Mouse (Mus musculus) midbrain, embryonic 11.5 days (tissue): ENCODE data around the gene Tmem11. TPM values are rescaled to one million over a fixed set of nuclear protein-coding genes. Genes with fewer than 3 reads are reported as not detected.

ENCODE experiments used
- ATAC-seq: fragments of 200-750 bp; cut with Nextera tagmentation; 2 replicates; pipeline ENCODE4 v1.8.0; 2017; ENCODE audit warnings: moderate TSS enrichment, moderate library complexity; ENCODE audit not compliant: low FRiP score
- DNase-seq: peaks from one replicate; pipeline ENCODE4 v3.0.0; 2015; ENCODE audit warnings: low spot score; ENCODE audit errors: missing footprints
- H3K27ac ChIP-seq: fragments of 300-500 bp; sonication (generic); 2 replicates; pipeline ENCODE4 v1.5.1; 2014; ENCODE audit warnings: low read depth, low read length
- H3K27me3 ChIP-seq: fragments of 300-500 bp; sonication (generic); 2 replicates; pipeline ENCODE4 v1.6.1; 2014; ENCODE audit warnings: mild to moderate bottlenecking, low read length, moderate library complexity, mixed read lengths; ENCODE audit not compliant: control insufficient read depth, insufficient read depth
- H3K36me3 ChIP-seq: fragments of 300-500 bp; sonication (generic); 2 replicates; pipeline ENCODE4 v1.6.1; 2014; ENCODE audit warnings: mild to moderate bottlenecking, low read length, moderate library complexity, mixed read lengths; ENCODE audit not compliant: control insufficient read depth, insufficient read depth
- H3K4me1 ChIP-seq: fragments of 300-500 bp; sonication (generic); 2 replicates; pipeline ENCODE4 v1.6.1; 2014; ENCODE audit warnings: low read length; ENCODE audit not compliant: control insufficient read depth, insufficient read depth
- H3K4me2 ChIP-seq: fragments of 300-500 bp; sonication (generic); 2 replicates; pipeline ENCODE4 v1.6.1; 2014; ENCODE audit warnings: mild to moderate bottlenecking, moderate library complexity
- H3K4me3 ChIP-seq: fragments of 300-500 bp; sonication (generic); 2 replicates; pipeline ENCODE4 v1.5.1; 2014; ENCODE audit warnings: low read depth, low read length
- H3K9ac ChIP-seq: fragments of 300-500 bp; sonication (generic); 2 replicates; pipeline ENCODE4 v1.6.1; 2014; ENCODE audit warnings: low read length
- H3K9me3 ChIP-seq: fragments of 300-500 bp; sonication (generic); 2 replicates; pipeline ENCODE4 v1.6.1; 2016; ENCODE audit warnings: low read length; ENCODE audit not compliant: control insufficient read depth
- WGBS: fragments of 180-500 bp; shearing (Covaris S2); extraction: QIAGEN DNeasy Blood & Tissue Kit; methylation state at CpG from one replicate; pipeline ENCODE4 v1.1.7; 2014; 5-methylcytosine and 5-hydroxymethylcytosine counted together
- polyA plus RNA-seq: library from polyadenylated mRNA; unstranded; fragments of >200 nt; fragmentation: Nextera tagmentation; extraction: Ambion mirVana; gene quantifications from 2 replicates; pipeline ENCODE4 v1.2.1, GENCODE M21; 2014

The Tmem11 gene
- polyA plus RNA-seq, 1 experiment from 2014 or later, result 67.2 TPM

DNA sequence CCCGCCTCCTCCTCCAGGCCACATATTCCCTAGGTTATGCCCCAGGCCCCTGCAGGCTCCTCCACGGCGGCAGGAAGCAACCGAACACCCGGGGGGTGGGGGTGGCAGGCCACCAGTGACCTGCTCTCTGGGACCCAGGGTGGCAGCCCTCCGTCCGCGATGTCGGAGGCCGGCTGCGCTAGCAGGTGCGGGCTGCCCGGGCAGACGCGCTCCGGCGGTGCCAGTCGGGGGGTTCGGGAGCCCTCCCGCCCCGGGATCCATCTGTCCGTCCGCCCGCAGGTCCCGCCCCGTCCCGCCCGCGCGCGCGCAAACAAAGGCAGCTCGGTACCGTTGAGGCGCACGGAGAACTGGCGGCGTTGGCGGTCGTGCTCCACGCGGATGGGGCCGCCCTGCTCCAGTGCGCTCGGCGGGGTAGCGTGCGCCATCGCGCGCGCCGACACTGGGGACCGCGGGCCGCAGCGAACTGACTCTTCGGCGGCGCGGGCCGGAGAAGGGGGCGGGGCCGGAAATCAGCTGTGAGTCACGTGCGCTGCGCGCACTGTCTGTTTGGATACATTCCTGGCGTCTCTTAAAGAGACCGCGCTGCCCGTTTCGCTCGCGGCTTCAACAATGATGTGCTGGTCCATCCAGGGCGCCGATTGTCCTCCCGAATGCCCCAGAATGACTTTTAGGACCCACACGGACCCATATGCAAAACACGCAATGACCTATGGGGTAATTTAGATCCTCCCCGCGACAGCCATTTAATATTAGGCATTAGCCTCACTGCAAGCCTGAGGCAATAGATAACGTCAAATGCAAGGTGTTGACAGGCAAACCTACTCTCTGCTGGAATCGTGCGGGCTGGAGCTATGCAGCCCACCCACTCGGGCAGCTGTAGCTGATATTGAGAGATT is 34.5 kb upstream of the Tmem11 start:
- Histone ChIP-seq H3K36me3 (no peaks in the 10 kb centered on the region), H3K9me3 (no peaks in the 10 kb centered on the region), H3K4me1 (peaks cover 7% of the 10 kb centered on the region; the same call in 1 of the 2 replicates), H3K4me2 (peak overlapping the region; percentile 69), H3K4me3 (peak overlapping the region; percentile 92), H3K27ac (peak overlapping the region; percentile 56), H3K9ac (peak overlapping the region; percentile 85), H3K27me3 (no peaks in the 10 kb centered on the region)
- ATAC-seq, result peak; percentile 94
- DNase-seq, result peak; percentile 98
- whole genome bisulfite sequencing, result under 1% methylated on average over 73 of the region's 86 CpGs

GRCm38 (mm10) chr11:60912525-60912973 is 33.5 kb upstream of the Tmem11 start:
- Histone ChIP-seq H3K4me3 (peak overlapping the region; percentile 92), H3K4me1 (peaks cover 7% of the 10 kb centered on the region; the same call in 1 of the 2 replicates), H3K27ac (no peak overlapping the region), H3K9me3 (no peaks in the 10 kb centered on the region), H3K36me3 (no peaks in the 10 kb centered on the region), H3K27me3 (no peaks in the 10 kb centered on the region), H3K4me2 (peak overlapping the region; percentile 69), H3K9ac (peak overlapping the region; percentile 85)
- DNase-seq (no peak), ATAC-seq (no peak)
- 34% methylated on average over 7 of the region's 7 CpGs for WGBS

DNA sequence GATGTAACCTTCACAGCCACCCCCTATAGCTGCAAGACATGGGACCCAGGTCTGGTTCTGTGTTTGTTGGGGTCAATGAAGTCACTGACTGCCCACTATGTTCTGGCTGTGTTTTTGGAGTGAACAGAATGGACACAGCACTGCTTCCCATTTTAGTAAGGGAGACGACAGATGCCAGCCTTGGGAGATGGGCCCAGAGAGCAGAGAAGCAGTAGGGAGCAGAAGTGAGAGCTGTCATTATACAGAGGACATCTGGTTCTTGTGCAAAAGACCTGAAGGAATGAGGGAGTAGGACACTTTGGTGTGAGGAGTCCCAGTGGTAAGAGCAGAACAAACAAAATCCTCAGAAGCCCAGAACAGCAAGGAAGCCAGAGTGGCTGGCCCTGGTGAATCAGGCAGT is 30.6 kb upstream of the Tmem11 start:
- H3K36me3 ChIP-seq, result peaks cover 4% of the 10 kb centered on the region; the same call in 1 of the 2 replicates
- no peak overlapping the region for H3K9ac ChIP-seq
- no peaks in the 10 kb centered on the region for H3K9me3 ChIP-seq
- no peaks in the 10 kb centered on the region for H3K27me3 ChIP-seq
- no peak overlapping the region for H3K4me3 ChIP-seq
- H3K4me2 ChIP-seq, result no peak overlapping the region
- H3K27ac ChIP-seq, result no peak overlapping the region
- no peak for DNase-seq
- peaks cover 7% of the 10 kb centered on the region; the same call in 1 of the 2 replicates for H3K4me1 ChIP-seq
- WGBS, result 84% methylated on average over 1 of the region's 1 CpGs
- no peak for ATAC-seq

DNA sequence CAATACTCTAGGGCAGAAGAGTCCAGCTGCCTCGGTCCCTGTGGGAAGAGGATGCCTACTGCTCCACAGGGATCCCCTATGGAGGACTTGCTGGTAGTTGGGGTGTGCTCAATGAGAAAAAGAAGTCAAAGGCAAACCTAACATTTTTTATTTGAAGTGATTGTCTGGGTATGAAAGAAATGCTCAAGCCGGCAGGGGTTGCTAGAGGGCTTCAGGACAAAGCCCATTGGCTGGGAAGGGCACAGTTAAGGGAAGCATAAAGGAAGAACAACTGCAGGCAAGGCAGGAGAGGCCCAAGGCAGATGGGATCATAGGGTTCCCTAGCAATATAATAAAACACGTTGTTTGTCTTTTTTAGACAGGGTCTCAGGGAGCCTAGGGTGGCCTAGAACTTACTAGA is 29.0 kb upstream of the Tmem11 start:
- Histone ChIP-seq H3K4me3 (no peak overlapping the region), H3K36me3 (peaks cover 4% of the 10 kb centered on the region; the same call in 1 of the 2 replicates), H3K27me3 (no peaks in the 10 kb centered on the region), H3K9ac (no peak overlapping the region), H3K27ac (no peak overlapping the region), H3K9me3 (no peaks in the 10 kb centered on the region), H3K4me2 (no peak overlapping the region), H3K4me1 (peaks cover 7% of the 10 kb centered on the region; the same call in 1 of the 2 replicates)
- 67% methylated on average over 3 of the region's 3 CpGs for WGBS
- ATAC-seq, result no peak
- DNase-seq, result no peak

- Histone ChIP-seq H3K36me3 (peaks cover 4% of the 10 kb centered on the region; the same call in 1 of the 2 replicates), H3K9ac (no peak overlapping the region), H3K4me2 (no peak overlapping the region), H3K27ac (no peak overlapping the region), H3K27me3 (no peaks in the 10 kb centered on the region), H3K4me1 (no peaks in the 10 kb centered on the region), H3K4me3 (no peak overlapping the region), H3K9me3 (no peaks in the 10 kb centered on the region)
- 90% methylated on average over 4 of the region's 4 CpGs for WGBS
- ATAC-seq, result no peak
- no peak for DNase-seq
Measured at GRCm38 (mm10) chr11:60906449-60906848, 27.4 kb upstream of the Tmem11 start.

- 87% methylated on average over 10 of the region's 10 CpGs for WGBS
- ATAC-seq, result no peak
- H3K9me3 ChIP-seq, result no peaks in the 10 kb centered on the region
Measured at GRCm38 (mm10) chr11:60905407-60906120, 26.5 kb upstream of the Tmem11 start.

DNA sequence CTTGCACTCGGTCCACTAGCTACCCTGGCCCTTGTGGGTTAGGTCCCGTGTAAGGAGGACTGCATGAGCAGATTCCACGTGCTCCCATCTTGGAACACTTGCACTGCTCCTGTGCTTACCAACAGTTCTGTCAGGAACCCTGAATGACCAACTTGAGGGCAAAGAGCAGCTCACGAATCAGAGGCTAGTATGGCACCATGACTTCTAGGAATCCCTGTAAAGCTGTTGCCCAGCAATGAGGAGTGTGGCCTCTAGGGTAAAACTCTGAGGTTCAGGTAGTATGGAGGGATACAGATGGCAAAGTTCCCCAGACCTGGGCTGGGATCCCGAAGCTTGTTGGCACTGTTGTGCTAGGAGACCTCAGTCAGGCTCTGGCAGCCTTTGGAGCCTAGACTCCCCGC is 24.6 kb upstream of the Tmem11 start:
- DNase-seq (no peak), ATAC-seq (no peak)
- Histone ChIP-seq H3K9ac (no peak overlapping the region), H3K4me1 (no peaks in the 10 kb centered on the region), H3K9me3 (no peaks in the 10 kb centered on the region), H3K36me3 (peaks cover 4% of the 10 kb centered on the region; the same call in 1 of the 2 replicates), H3K27me3 (no peaks in the 10 kb centered on the region), H3K4me2 (no peak overlapping the region), H3K4me3 (no peak overlapping the region), H3K27ac (no peak overlapping the region)
- WGBS, result 87% methylated on average over 6 of the region's 6 CpGs

More at GRCm38 (mm10) chr11:60905407-60906120, 26.5 kb upstream of the Tmem11 start:
- Histone ChIP-seq H3K4me1 (no peaks in the 10 kb centered on the region), H3K4me3 (no peak overlapping the region), H3K9ac (no peak overlapping the region), H3K27ac (no peak overlapping the region), H3K36me3 (peaks cover 4% of the 10 kb centered on the region; the same call in 1 of the 2 replicates), H3K4me2 (no peak overlapping the region), H3K27me3 (no peaks in the 10 kb centered on the region)
- no peak for DNase-seq

GRCm38 (mm10) chr11:60902486-60902885 is 23.4 kb upstream of the Tmem11 start:
- DNase-seq, result no peak
- Histone ChIP-seq H3K4me3 (no peak overlapping the region), H3K27me3 (no peaks in the 10 kb centered on the region), H3K4me1 (no peaks in the 10 kb centered on the region), H3K9ac (no peak overlapping the region), H3K4me2 (no peak overlapping the region), H3K9me3 (no peaks in the 10 kb centered on the region), H3K27ac (no peak overlapping the region), H3K36me3 (peaks cover 4% of the 10 kb centered on the region; the same call in 1 of the 2 replicates)
- WGBS, result 83% methylated on average over 4 of the region's 4 CpGs
- no peak for ATAC-seq

- H3K4me3 ChIP-seq, result no peak overlapping the region
- H3K9me3 ChIP-seq, result no peaks in the 10 kb centered on the region
- no peak overlapping the region for H3K9ac ChIP-seq
- H3K4me1 ChIP-seq, result no peaks in the 10 kb centered on the region
- DNase-seq (no peak), ATAC-seq (no peak)
- no peaks in the 10 kb centered on the region for H3K27me3 ChIP-seq
- no peak overlapping the region for H3K4me2 ChIP-seq
- H3K27ac ChIP-seq, result no peak overlapping the region
- H3K36me3 ChIP-seq, result peaks cover 4% of the 10 kb centered on the region; the same call in 1 of the 2 replicates
- WGBS, result 78% methylated on average over 7 of the region's 7 CpGs
Measured at GRCm38 (mm10) chr11:60902001-60902400, 22.9 kb upstream of the Tmem11 start.
